Mouse (Mus musculus): ENCODE measurements around the gene Mafb. TPM values are rescaled to one million over a fixed set of nuclear protein-coding genes. Genes with fewer than 3 reads are reported as not detected.
A peak's percentile ranks its signal among the peaks of the same experiment; 100 is the strongest.

Mafb gene
- 10 to 100 TPM; 11.9 to 12.8 TPM for total RNA-seq (2021)
- long read RNA-seq, experiment 1, transcript Mafb-201 (1 exons, 3,363 nt): major isoform, 6 of 6 reads
- long read RNA-seq, experiment 1, partial matches to known transcripts: 0 of 6 reads
- long read RNA-seq, experiment 1, other reads (novel, unspliced or antisense): 0 of 6 reads
- long read RNA-seq, experiment 2, transcript Mafb-201 (1 exons, 3,363 nt): major isoform, 7 of 7 reads
- long read RNA-seq, experiment 2, partial matches to known transcripts: 0 of 7 reads
- long read RNA-seq, experiment 2, other reads (novel, unspliced or antisense): 0 of 7 reads

DNA sequence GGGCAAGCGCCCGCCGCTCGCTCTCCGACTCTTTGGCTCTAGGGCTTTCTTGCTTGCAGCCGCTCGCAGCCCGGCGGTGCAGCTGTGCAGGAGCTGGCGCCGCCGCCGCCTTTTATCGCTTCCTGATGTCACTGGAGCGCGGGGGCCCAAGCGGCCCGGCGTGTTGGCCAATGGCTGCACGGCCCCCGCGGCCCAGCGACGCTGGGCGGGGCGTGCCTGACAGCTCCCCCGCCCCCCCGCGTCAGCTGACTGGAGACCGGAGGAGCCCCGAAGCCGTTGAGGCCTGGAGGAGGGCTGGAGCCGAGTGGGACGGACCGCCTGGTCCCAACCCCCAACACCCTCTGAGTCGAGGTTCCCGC is at the start of gene Mafb:
TSS of gene Mafb (minus strand) at position 86 of the 359 bp plus-strand sequence.
- peak within 1 kb of the TSS; percentile 86 for H3K27ac ChIP-seq
- H3K4me3 ChIP-seq: peak within 1 kb of the TSS; percentile 57
- no peak for TF ChIP-seq CTCF (conservative IDR thresholded peaks at IDR 0.05)
- peak; percentile 72 to 80 for DNase-seq (ENCODE audit: low spot score in 2 of 2)

DNA sequence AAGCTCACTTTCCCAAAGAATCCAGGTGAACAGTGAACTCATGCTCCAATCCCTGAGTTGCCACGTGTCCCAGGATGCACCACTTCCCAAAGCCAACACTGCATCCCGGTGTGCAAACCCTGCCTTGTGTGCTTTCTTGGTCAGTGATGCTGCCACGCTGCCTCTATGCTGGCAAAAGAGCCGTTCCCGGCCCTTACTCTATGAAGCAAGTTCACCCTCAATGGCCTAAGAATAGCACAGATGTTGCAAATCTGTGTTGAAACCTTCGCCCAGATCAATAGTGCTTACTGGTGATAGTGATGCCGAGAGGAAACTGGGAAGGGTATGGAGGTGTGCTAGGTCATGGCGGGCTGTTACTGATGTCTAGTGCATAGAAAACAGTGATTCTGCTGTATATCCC is 48.3 kb upstream of the Mafb start:
- TF ChIP-seq CTCF (conservative IDR thresholded peaks at IDR 0.05): no peak
- DNase-seq (ENCODE audit: low spot score in 2 of 2): no peak
- no peak overlapping the region for H3K27ac ChIP-seq
- H3K4me3 ChIP-seq: no peak overlapping the region

DNA sequence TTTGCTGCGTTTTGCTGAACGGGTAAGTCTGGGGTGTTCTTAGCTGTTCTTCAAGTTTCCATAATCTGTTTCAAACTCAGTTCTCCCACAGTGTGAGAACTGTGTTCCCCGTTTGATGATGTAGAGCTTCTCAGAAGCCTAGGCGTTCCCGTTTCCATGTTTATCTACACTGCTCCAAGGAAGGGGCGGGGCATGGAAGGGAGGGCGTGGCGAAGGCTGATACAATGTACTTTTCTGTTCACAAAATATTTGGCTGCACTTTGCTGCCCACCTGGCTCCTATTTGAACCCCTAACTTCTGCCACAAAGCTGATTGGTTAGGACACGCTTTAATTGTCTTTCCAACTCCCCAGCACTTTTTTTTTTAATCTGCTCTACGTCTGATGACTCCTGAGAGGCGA is 47.9 kb upstream of the Mafb start:
- H3K4me3 ChIP-seq: no peak overlapping the region
- TF ChIP-seq CTCF (conservative IDR thresholded peaks at IDR 0.05): no peak
- no peak overlapping the region for H3K27ac ChIP-seq
- DNase-seq (ENCODE audit: low spot score in 2 of 2): no peak

DNA sequence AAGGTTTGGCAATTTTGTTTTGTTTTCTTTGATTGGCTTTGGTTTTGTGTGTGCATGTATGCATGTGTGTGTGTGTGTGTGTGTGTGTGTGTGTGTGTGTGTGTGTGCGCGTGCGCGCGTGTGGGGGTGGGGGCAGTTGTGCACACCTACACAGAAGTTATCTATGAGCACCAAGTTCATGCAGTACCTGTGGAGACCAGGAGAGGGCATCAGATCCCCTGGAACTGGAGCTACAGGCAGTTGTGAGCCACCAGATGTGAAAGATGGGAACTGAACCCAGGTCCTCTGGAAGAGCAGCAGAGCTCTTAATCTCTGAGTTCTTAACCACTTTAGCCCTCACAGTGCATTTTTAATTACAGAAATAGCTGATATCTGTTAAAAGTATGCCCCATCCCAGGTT is 47.1 kb upstream of the Mafb start:
- DNase-seq (ENCODE audit: low spot score in 2 of 2): no peak
- TF ChIP-seq CTCF (conservative IDR thresholded peaks at IDR 0.05): peak; percentile 58
- Histone ChIP-seq H3K4me3 (no peak overlapping the region), H3K27ac (no peak overlapping the region)

DNA sequence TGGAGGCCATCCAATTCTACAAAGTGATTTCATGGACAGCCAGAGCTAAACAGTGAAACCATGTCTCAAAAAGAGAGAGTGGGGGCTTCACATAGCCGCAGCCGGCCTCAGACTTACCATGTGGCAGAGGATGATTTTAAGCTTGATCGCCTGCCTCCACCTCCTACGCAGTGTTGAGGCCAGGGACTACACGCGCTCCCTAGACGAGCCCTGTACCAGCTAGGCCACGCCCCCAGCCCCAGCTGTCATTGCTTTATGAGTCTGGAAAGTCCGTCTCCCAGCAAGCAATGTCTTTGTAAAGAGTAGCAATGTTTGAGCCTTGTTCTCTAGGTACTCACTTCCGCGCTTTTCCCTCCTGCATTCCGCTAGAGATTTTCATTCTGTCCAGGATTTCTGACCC is 46.2 kb upstream of the Mafb start:
- no peak for TF ChIP-seq CTCF (conservative IDR thresholded peaks at IDR 0.05)
- Histone ChIP-seq H3K4me3 (no peak overlapping the region), H3K27ac (no peak overlapping the region)
- no peak for DNase-seq (ENCODE audit: low spot score in 2 of 2)

DNA sequence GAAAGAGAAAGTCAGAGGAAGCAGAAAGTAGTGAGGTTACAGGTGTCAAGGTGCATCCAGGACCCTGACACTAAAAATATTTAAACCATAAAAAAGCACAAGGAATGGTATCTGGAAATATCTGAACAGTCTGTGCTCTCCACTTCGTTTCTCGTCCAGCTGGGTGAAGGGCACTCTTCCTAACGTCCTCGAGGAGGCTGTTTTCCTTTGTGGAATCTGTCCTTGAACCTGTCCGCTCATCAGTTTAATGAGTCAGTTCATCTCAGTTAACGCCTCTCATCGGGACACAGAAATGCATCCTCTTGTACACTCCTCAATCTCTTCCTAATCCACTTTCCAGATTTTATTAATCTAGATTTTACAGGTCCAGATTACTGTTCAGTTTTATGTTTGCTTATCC is 44.6 kb upstream of the Mafb start:
- Histone ChIP-seq H3K4me3 (no peak overlapping the region), H3K27ac (no peak overlapping the region)
- no peak for TF ChIP-seq CTCF (conservative IDR thresholded peaks at IDR 0.05)
- no peak for DNase-seq (ENCODE audit: low spot score in 2 of 2)

DNA sequence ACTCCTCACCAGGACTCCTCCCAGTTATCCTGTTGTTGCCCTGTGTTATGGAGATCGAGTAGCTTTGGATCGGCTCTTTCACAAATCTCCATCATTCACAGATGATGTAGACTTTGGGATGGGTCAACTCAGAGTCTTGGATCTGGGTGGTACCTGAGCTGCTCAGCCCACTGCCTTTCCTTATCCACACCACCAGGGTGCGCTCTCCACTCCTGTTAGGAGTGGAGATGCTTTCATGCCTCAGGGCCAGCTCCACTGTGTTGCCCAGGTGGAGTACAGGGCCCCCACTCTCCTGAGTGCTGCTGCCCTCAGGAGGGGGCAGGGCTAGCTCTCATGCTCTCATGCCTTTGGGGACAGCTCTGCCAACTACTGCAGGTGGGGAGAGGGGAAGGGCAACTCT is 40.9 kb upstream of the Mafb start:
- Histone ChIP-seq H3K4me3 (no peak overlapping the region), H3K27ac (no peak overlapping the region)
- peak; percentile 69 for TF ChIP-seq CTCF (conservative IDR thresholded peaks at IDR 0.05)

DNA sequence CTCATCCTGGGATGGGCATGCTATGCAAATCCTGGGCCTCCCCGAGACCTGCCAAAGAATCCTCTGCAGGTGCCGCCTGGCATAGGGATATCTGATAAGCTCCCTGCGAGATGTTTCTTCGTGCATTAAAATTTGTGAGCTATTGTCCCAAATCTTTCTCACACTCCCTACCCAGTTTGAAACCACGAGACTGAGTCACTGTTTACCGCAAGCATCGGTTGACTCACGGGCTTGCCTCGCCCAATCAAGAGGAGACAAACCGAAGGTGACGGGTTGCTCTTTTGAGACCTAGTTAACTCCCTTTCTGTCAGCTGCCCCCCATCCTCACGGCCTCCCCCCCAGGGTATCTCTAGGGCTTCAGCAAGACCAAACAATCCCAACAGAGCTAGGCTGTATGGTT is 30.9 kb upstream of the Mafb start:
- Histone ChIP-seq H3K4me3 (no peak overlapping the region), H3K27ac (no peak overlapping the region)
- DNase-seq (ENCODE audit: low spot score in 2 of 2): no peak
- TF ChIP-seq CTCF (conservative IDR thresholded peaks at IDR 0.05): no peak

More for the DNA sequence above, 40.9 kb upstream of the Mafb start:
- DNase-seq (ENCODE audit: low spot score in 2 of 2): no peak

DNA sequence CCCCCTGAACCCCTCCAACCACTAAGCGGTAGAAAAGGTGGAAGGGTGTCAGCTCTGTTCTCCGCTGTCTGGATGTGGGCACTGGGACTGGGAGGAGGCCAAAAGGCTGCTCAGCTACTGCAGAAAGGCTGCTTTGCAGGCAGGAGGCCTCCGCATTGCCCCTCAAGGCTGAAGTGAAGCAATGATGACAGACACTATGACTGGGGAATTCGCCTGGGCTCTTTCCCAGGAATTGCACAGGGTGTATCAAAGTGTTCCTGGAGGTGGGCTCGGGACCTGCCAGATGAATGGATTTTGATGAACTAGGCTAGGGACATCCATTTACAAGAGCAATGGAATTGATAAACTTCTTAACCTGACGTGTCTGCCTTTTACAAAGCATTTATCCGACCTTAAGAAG is 27.9 kb upstream of the Mafb start:
- no peak overlapping the region for H3K27ac ChIP-seq
- DNase-seq (ENCODE audit: low spot score in 2 of 2): no peak
- H3K4me3 ChIP-seq: no peak overlapping the region
- no peak for TF ChIP-seq CTCF (conservative IDR thresholded peaks at IDR 0.05)

DNA sequence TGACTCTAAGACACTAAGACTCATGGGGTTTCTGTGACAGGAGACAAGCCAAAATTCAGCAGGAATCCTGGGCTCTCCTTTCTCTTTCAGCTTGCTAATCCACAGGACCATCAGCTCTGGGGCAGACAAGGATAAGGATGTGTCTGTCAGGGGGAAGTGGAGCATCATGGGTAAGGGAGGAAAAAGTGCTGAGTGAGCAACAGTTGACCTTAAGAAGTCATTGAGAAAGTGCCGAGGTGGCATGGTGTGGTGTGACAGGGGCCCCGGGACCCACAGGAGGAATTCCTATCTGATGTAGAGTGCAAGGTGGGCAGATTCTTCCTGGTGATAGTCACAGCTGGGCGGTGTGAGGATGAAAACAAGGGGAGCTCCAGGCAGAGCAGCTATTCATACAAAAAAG is 25.8 kb upstream of the Mafb start:
- no peak overlapping the region for H3K27ac ChIP-seq
- TF ChIP-seq CTCF (conservative IDR thresholded peaks at IDR 0.05): no peak

DNA sequence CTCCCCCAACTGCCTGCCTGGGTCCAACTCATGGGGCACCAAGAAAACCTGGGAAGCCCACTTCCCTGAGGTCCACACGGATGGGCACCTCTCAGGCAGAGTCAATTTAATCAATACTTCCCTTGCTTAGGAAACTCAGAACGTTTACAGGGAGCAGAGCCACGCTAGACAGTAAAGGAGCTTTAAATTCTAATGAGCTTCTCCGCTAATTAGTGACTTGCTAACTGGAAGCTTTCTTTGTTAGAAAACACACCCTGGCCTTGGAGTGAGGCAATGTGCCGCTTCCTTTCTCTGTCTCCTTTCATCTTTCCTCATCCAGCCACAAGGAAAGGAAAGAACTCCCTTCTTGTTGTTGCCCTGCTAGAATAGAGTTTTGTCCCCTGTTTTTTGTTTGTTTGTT is 21.7 kb upstream of the Mafb start:
- TF ChIP-seq CTCF (conservative IDR thresholded peaks at IDR 0.05): no peak
- no peak overlapping the region for H3K27ac ChIP-seq

More for the DNA sequence above, 25.8 kb upstream of the Mafb start:
- DNase-seq (ENCODE audit: low spot score in 2 of 2): no peak
- H3K4me3 ChIP-seq: no peak overlapping the region

DNA sequence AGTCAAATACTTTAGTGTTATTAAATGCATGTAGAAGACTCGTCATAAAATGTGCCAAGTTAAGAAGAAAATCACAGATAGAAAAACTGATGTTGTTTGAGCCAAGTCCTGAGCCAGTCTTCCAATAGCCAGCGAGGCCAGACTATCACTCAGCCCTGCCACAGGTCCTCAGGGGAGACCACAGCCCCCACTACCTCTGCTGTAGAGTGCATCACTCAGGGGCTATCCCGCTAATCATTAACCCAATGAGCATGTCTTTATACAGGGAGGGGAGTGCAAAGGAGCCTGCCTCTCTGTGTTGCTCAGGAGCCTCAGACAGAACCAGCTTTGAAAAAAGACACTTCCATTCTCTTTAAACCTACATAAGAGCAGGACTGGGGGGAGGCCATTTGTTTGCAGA is 16.6 kb upstream of the Mafb start:
- Histone ChIP-seq H3K27ac (no peak overlapping the region), H3K4me3 (no peak overlapping the region)
- no peak for TF ChIP-seq CTCF (conservative IDR thresholded peaks at IDR 0.05)
- no peak for DNase-seq (ENCODE audit: low spot score in 2 of 2)

More for the DNA sequence above, 21.7 kb upstream of the Mafb start:
- no peak for DNase-seq (ENCODE audit: low spot score in 2 of 2)
- H3K4me3 ChIP-seq: no peak overlapping the region

DNA sequence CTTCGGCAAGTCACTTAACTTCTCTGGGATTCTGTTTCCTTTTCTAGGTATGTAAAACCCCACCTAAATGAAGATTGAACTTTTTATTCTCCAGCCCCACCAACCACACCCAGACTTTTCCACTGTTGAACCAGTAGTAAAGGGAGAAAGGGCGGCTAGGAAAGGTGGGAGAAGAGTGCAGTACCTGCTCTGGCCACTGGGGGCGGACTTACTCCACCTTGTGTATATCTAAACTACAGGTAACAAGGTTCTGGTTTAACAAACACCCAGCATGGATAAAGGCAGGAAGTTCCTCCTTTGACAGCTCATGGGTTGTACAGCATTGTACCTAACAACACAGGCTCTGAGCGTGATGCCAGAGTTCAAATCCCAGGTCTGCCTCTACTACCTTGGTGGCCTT is 11.4 kb upstream of the Mafb start:
- no peak overlapping the region for H3K4me3 ChIP-seq
- DNase-seq (ENCODE audit: low spot score in 2 of 2): peak in 1 of 2 experiments; percentile 33
- peak; percentile 92 for TF ChIP-seq CTCF (conservative IDR thresholded peaks at IDR 0.05)
- H3K27ac ChIP-seq: no peak overlapping the region

DNA sequence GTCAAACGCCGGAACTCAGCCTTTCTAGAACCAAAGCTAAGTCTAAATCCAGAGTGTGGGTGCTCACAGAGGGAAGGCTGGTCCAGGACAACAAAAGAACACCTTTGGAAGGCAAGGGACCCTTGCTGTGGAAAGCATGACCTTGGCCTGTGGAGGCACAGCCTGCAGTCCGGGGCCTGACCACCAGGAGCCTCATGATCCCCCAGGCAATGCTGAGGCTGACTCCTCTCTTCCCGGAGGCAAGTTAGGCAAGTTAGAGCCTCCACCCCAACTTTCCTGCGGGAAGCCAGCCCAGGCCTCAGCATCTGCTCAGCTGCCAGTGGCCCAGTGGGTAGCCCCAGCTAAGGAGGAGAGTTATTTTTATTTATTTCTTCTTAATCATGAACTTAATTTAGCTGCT is 9.4 kb upstream of the Mafb start:
- no peak for DNase-seq (ENCODE audit: low spot score in 2 of 2)
- Histone ChIP-seq H3K4me3 (no peak overlapping the region), H3K27ac (no peak overlapping the region)
- TF ChIP-seq CTCF (conservative IDR thresholded peaks at IDR 0.05): no peak

Measured in layer of hippocampus, adult 2 months (tissue).